Mouse (Mus musculus): ENCODE results near the gene Dennd4a. TPM values are rescaled to one million over a fixed set of nuclear protein-coding genes. Genes with fewer than 3 reads are reported as not detected.

The Dennd4a gene
- polyA plus RNA-seq, 2 experiments, result 8.7 to 9.7 TPM

DNA sequence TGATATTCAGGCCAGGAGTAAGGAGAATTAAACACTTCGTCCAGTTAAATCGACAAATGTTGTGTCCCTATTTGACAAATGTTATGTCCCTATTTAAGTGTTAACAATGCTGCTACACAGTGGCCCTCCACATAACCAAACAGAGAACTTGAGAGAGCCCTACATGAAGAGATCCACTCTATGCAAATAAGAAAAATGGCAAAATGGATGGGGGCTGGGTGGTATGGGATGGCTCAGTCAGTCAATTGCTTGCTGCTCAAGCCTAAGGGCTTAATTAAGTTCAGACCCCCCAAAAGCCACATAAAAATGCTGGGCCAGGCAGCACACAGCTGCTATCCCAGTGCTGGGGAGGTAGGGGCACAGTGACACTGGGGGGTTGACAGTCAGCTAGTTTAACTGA, 36.3 kb upstream of the Dennd4a start:
- no peak for DNase-seq (ENCODE audit: low spot score)
- Histone ChIP-seq H3K9ac (ENCODE audit: low read depth, low read length, severe bottlenecking) (no peak overlapping the region), H3K36me3 (ENCODE audit: control insufficient read depth, insufficient read depth, low read length) (no peaks in the 10 kb centered on the region), H3K4me1 (ENCODE audit: control insufficient read depth, insufficient read depth, low read length) (no peaks in the 10 kb centered on the region), H3K9me3 (ENCODE audit: control insufficient read depth, low read length) (no peaks in the 10 kb centered on the region), H3K27ac (replicated peaks; ENCODE audit: low read depth, low read length) (no peak overlapping the region), H3K27me3 (ENCODE audit: control insufficient read depth, insufficient read depth, low read length) (no peaks in the 10 kb centered on the region), H3K4me2 (replicated peaks; ENCODE audit: low read depth, low read length, severe bottlenecking) (no peak overlapping the region), H3K4me3 (replicated peaks; ENCODE audit: low read length) (no peak overlapping the region)
- TF ChIP-seq POLR2A (IDR thresholded peaks at IDR 0.05; ENCODE audit: borderline replicate concordance, extremely low read depth, insufficient read depth, insufficient read length), result no peak
- no peak for ATAC-seq (ENCODE audit: low FRiP score, low read depth)
- 76% methylated on average over 2 of the region's 2 CpGs for WGBS

DNA sequence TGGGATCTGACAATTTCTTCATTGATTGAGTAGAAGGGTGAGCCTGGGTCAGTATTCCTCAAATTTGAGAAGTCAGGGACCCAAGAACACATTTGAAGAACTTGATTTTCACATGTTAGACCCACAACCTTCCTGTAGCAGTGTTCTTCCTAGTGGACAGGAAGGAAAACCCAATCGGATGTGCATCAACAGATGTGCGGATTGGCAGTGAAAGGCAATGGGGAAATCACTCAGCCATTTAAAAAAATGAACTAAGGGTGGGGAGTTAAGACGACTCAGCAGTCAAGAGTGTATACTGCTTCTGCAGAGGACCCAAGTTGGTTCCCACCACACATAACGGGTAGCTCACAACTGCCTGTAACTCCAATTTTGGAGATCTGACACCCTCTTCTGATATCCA, 35.6 kb upstream of the Dennd4a start:
- no peak for DNase-seq (ENCODE audit: low spot score)
- TF ChIP-seq POLR2A (IDR thresholded peaks at IDR 0.05; ENCODE audit: borderline replicate concordance, extremely low read depth, insufficient read depth, insufficient read length), result no peak
- Histone ChIP-seq H3K27ac (replicated peaks; ENCODE audit: low read depth, low read length) (no peak overlapping the region), H3K4me2 (replicated peaks; ENCODE audit: low read depth, low read length, severe bottlenecking) (no peak overlapping the region), H3K4me3 (replicated peaks; ENCODE audit: low read length) (no peak overlapping the region), H3K36me3 (ENCODE audit: control insufficient read depth, insufficient read depth, low read length) (no peaks in the 10 kb centered on the region), H3K4me1 (ENCODE audit: control insufficient read depth, insufficient read depth, low read length) (no peaks in the 10 kb centered on the region), H3K27me3 (ENCODE audit: control insufficient read depth, insufficient read depth, low read length) (no peaks in the 10 kb centered on the region), H3K9me3 (ENCODE audit: control insufficient read depth, low read length) (no peaks in the 10 kb centered on the region), H3K9ac (ENCODE audit: low read depth, low read length, severe bottlenecking) (no peak overlapping the region)
- ATAC-seq (ENCODE audit: low FRiP score, low read depth), result no peak
- WGBS, result 83% methylated on average over 4 of the region's 4 CpGs

DNA sequence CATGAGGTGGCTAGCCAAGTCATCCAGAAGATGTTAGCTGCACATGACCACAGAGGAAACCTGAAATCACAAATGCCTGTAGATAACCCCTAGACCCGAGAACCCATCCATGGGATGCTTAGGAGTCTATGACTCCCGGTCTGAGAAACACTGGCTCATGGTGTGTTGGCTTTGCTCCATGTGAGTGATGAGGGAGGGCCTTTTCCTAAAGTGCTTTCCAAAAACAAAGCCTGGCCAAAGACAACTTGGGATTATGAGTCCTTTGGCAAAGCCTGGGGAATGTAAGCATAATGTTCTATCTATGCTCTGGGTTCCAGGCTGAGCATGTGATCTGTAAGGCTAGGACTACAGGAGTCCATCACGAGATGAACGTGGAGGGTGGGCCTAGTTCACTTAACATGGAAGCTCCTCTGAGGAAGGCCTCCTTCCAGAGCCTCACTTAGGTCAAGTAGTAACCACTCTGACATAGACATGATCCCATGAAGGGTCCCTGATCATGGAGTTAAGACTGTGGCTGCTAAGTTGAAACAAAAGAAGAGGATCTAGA, 33.6 kb upstream of the Dennd4a start:
- 84% methylated on average over 4 of the region's 4 CpGs for WGBS
- ATAC-seq (ENCODE audit: low FRiP score, low read depth), result no peak
- no peak overlapping the region for H3K9ac ChIP-seq (ENCODE audit: low read depth, low read length, severe bottlenecking)
- DNase-seq (ENCODE audit: low spot score), result no peak
- no peaks in the 10 kb centered on the region for H3K36me3 ChIP-seq (ENCODE audit: control insufficient read depth, insufficient read depth, low read length)
- no peaks in the 10 kb centered on the region for H3K9me3 ChIP-seq (ENCODE audit: control insufficient read depth, low read length)
- no peak overlapping the region for H3K27ac ChIP-seq (replicated peaks; ENCODE audit: low read depth, low read length)
- no peak for TF ChIP-seq POLR2A (IDR thresholded peaks at IDR 0.05; ENCODE audit: borderline replicate concordance, extremely low read depth, insufficient read depth, insufficient read length)
- H3K4me2 ChIP-seq (replicated peaks; ENCODE audit: low read depth, low read length, severe bottlenecking), result no peak overlapping the region
- no peaks in the 10 kb centered on the region for H3K27me3 ChIP-seq (ENCODE audit: control insufficient read depth, insufficient read depth, low read length)
- H3K4me1 ChIP-seq (ENCODE audit: control insufficient read depth, insufficient read depth, low read length), result no peaks in the 10 kb centered on the region
- no peak overlapping the region for H3K4me3 ChIP-seq (replicated peaks; ENCODE audit: low read length)

DNA sequence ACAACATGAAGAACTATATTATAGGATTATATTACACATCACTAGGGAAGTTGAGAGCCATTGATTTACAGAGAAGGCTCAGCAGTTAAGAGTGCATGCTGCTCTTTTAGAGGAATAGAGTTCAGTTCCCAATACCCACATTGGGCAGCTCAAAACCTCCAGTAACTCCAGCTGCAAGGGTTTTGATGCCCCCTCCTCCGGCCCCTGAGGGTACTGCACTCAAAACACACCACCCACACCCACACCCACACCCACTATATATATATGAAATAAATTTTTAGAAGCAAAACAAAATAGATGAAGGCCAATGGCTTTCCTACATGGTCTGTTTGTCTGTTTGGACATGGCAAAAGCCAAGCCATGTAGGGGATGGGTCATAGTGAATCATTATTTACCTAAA, 33.0 kb upstream of the Dennd4a start:
- ATAC-seq (ENCODE audit: low FRiP score, low read depth) (no peak), DNase-seq (ENCODE audit: low spot score) (no peak)
- H3K9me3 ChIP-seq (ENCODE audit: control insufficient read depth, low read length), result no peaks in the 10 kb centered on the region
- H3K4me3 ChIP-seq (replicated peaks; ENCODE audit: low read length), result no peak overlapping the region
- 86% methylated on average over 1 of the region's 1 CpGs for WGBS
- H3K9ac ChIP-seq (ENCODE audit: low read depth, low read length, severe bottlenecking), result no peak overlapping the region
- H3K27me3 ChIP-seq (ENCODE audit: control insufficient read depth, insufficient read depth, low read length), result no peaks in the 10 kb centered on the region
- no peaks in the 10 kb centered on the region for H3K4me1 ChIP-seq (ENCODE audit: control insufficient read depth, insufficient read depth, low read length)
- H3K27ac ChIP-seq (replicated peaks; ENCODE audit: low read depth, low read length), result no peak overlapping the region
- no peaks in the 10 kb centered on the region for H3K36me3 ChIP-seq (ENCODE audit: control insufficient read depth, insufficient read depth, low read length)
- no peak for TF ChIP-seq POLR2A (IDR thresholded peaks at IDR 0.05; ENCODE audit: borderline replicate concordance, extremely low read depth, insufficient read depth, insufficient read length)
- no peak overlapping the region for H3K4me2 ChIP-seq (replicated peaks; ENCODE audit: low read depth, low read length, severe bottlenecking)

DNA sequence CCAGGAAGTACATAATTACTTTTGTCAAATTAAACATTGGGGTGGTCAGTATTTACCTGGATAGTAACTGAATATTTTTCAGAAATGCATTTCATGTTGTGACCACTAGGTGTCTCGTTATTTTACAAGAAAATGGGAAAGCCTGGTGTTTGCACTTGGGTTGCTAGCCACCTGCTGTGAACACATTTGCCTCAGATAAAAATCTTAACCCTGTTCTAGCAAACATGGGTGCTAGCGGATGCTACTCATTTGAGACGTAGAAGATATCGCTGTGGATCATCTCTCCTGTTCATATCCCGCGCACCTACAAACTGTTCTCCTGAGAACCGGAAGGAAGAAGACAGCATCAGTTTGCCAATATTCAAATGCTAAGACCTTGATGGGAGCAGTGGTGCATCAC, 31.5 kb upstream of the Dennd4a start:
- ATAC-seq (ENCODE audit: low FRiP score, low read depth) (no peak), DNase-seq (ENCODE audit: low spot score) (peak; percentile 36)
- H3K27ac ChIP-seq (replicated peaks; ENCODE audit: low read depth, low read length), result no peak overlapping the region
- H3K4me1 ChIP-seq (ENCODE audit: control insufficient read depth, insufficient read depth, low read length), result no peaks in the 10 kb centered on the region
- H3K9me3 ChIP-seq (ENCODE audit: control insufficient read depth, low read length), result no peaks in the 10 kb centered on the region
- no peaks in the 10 kb centered on the region for H3K27me3 ChIP-seq (ENCODE audit: control insufficient read depth, insufficient read depth, low read length)
- TF ChIP-seq POLR2A (IDR thresholded peaks at IDR 0.05; ENCODE audit: borderline replicate concordance, extremely low read depth, insufficient read depth, insufficient read length), result no peak
- H3K4me3 ChIP-seq (replicated peaks; ENCODE audit: low read length), result no peak overlapping the region
- 40% methylated on average over 7 of the region's 7 CpGs for WGBS
- no peak overlapping the region for H3K9ac ChIP-seq (ENCODE audit: low read depth, low read length, severe bottlenecking)
- H3K4me2 ChIP-seq (replicated peaks; ENCODE audit: low read depth, low read length, severe bottlenecking), result no peak overlapping the region
- no peaks in the 10 kb centered on the region for H3K36me3 ChIP-seq (ENCODE audit: control insufficient read depth, insufficient read depth, low read length)

DNA sequence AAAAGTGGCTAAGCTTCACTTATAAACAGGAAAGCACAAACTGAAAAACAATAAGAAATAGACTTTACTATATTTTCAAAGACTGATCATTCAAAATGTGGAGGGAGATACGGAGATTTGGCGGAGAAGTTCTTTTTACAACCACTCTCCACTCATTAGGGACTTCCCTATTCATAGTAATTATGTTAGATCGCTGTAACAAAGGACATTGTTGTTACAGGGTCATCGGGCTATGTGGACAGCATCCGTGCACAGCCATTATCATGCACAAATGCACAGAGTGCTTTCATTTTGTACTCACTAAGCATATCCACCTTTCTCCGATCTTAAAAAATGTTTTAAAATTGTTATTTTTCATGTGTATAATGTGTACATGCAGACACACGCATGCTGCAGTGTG, 27.6 kb upstream of the Dennd4a start:
- no peaks in the 10 kb centered on the region for H3K27me3 ChIP-seq (ENCODE audit: control insufficient read depth, insufficient read depth, low read length)
- H3K4me3 ChIP-seq (replicated peaks; ENCODE audit: low read length), result no peak overlapping the region
- no peak overlapping the region for H3K4me2 ChIP-seq (replicated peaks; ENCODE audit: low read depth, low read length, severe bottlenecking)
- H3K4me1 ChIP-seq (ENCODE audit: control insufficient read depth, insufficient read depth, low read length), result no peaks in the 10 kb centered on the region
- no peak for DNase-seq (ENCODE audit: low spot score)
- H3K27ac ChIP-seq (replicated peaks; ENCODE audit: low read depth, low read length), result no peak overlapping the region
- no peak overlapping the region for H3K9ac ChIP-seq (ENCODE audit: low read depth, low read length, severe bottlenecking)
- TF ChIP-seq POLR2A (IDR thresholded peaks at IDR 0.05; ENCODE audit: borderline replicate concordance, extremely low read depth, insufficient read depth, insufficient read length), result no peak
- 87% methylated on average over 7 of the region's 7 CpGs for WGBS
- ATAC-seq (ENCODE audit: low FRiP score, low read depth), result no peak
- H3K36me3 ChIP-seq (ENCODE audit: control insufficient read depth, insufficient read depth, low read length), result no peaks in the 10 kb centered on the region
- no peaks in the 10 kb centered on the region for H3K9me3 ChIP-seq (ENCODE audit: control insufficient read depth, low read length)

Measured in limb, embryonic 14.5 days (tissue).